In genomic region chr3:88717198-88717798, GRCm38 (mm10) we compare ENCODE assay signal across 8 mouse cellular contexts. TPM values are rescaled to one million over a fixed set of nuclear protein-coding genes. Genes with fewer than 3 reads are reported as not detected.
A peak's percentile ranks its signal among the peaks of the same experiment; 100 is the strongest.
DNase-seq lines count a peak whose midpoint lies in the region; ATAC-seq and TF ChIP-seq lines count a peak whose summit lies in the region.

No protein-coding gene starts in this region.

- peak overlapping the region; percentile 83 for H3K4me2 ChIP-seq in embryonic facial prominence, embryonic 14.5 days (ENCODE audit: low read depth, low read length)
- peak overlapping the region; percentile 86 for H3K4me2 ChIP-seq in hindbrain, embryonic 13.5 days
- H3K4me2 ChIP-seq in limb, embryonic 15.5 days, result peak overlapping the region; percentile 82
- peak overlapping the region; percentile 84 for H3K4me2 ChIP-seq in midbrain, embryonic 12.5 days (replicated peaks)

- DNase-seq in kidney, adult 2 months, result no peak
- DNase-seq in kidney, adult 18-20 months, result no peak
- DNase-seq in MN1 (ENCODE audit: low spot score), result peak; percentile 55
- DNase-seq in embryonic facial prominence, embryonic 14.5 days (ENCODE audit: low spot score), result peak; percentile 39

- H3K9me3 ChIP-seq in embryonic facial prominence, embryonic 14.5 days (ENCODE audit: control insufficient read depth, low read length), result no peaks in the 10 kb centered on the region
- H3K9me3 ChIP-seq in hindbrain, embryonic 13.5 days, result no peaks in the 10 kb centered on the region
- H3K9me3 ChIP-seq in limb, embryonic 15.5 days, result no peaks in the 10 kb centered on the region
- H3K9me3 ChIP-seq in midbrain, embryonic 12.5 days, result no peaks in the 10 kb centered on the region

- H3K4me1 ChIP-seq in kidney, adult 2 months (ENCODE audit: control insufficient read depth, insufficient read depth, low read length), result peaks cover 19% of the 10 kb centered on the region
- peaks cover 13% of the 10 kb centered on the region for H3K4me1 ChIP-seq in embryonic facial prominence, embryonic 14.5 days (ENCODE audit: control insufficient read depth, insufficient read depth, low read length)
- peaks cover 24% of the 10 kb centered on the region for H3K4me1 ChIP-seq in hindbrain, embryonic 13.5 days (replicated peaks)
- peaks cover 21% of the 10 kb centered on the region for H3K4me1 ChIP-seq in limb, embryonic 15.5 days
- H3K4me1 ChIP-seq in midbrain, embryonic 12.5 days, result peaks cover 18% of the 10 kb centered on the region

- H3K4me3 ChIP-seq in kidney, adult 2 months (ENCODE audit: insufficient read depth, low read depth, low read length), result peak overlapping the region; percentile 93
- H3K4me3 ChIP-seq in embryonic facial prominence, embryonic 14.5 days (ENCODE audit: low read depth, low read length), result peak overlapping the region; percentile 63
- H3K4me3 ChIP-seq in hindbrain, embryonic 13.5 days, result peak overlapping the region; percentile 75
- peak overlapping the region; percentile 75 for H3K4me3 ChIP-seq in limb, embryonic 15.5 days
- H3K4me3 ChIP-seq in midbrain, embryonic 12.5 days, result peak overlapping the region; percentile 85

- H3K27ac ChIP-seq in kidney, adult 2 months (ENCODE audit: insufficient read depth, low read depth, low read length), result peak overlapping the region; percentile 64
- H3K27ac ChIP-seq in embryonic facial prominence, embryonic 14.5 days (replicated peaks; ENCODE audit: low read depth, low read length), result peak overlapping the region; percentile 64
- peak overlapping the region; percentile 69 for H3K27ac ChIP-seq in hindbrain, embryonic 13.5 days
- peak overlapping the region; percentile 83 for H3K27ac ChIP-seq in limb, embryonic 15.5 days
- H3K27ac ChIP-seq in midbrain, embryonic 12.5 days (replicated peaks), result peak overlapping the region; percentile 46

- H3K9ac ChIP-seq in embryonic facial prominence, embryonic 14.5 days (ENCODE audit: low read depth, low read length), result peak overlapping the region; percentile 74
- peak overlapping the region; percentile 76 for H3K9ac ChIP-seq in hindbrain, embryonic 13.5 days
- H3K9ac ChIP-seq in limb, embryonic 15.5 days, result peak overlapping the region; percentile 57
- peak overlapping the region; percentile 69 for H3K9ac ChIP-seq in midbrain, embryonic 12.5 days (replicated peaks)

- peak; percentile 74 for ATAC-seq in embryonic facial prominence, embryonic 14.5 days (ENCODE audit: low read depth)
- ATAC-seq in hindbrain, embryonic 13.5 days (ENCODE audit: low FRiP score), result peak; percentile 67
- peak; percentile 64 for ATAC-seq in limb, embryonic 15.5 days (ENCODE audit: insufficient number of reproducible peaks, low FRiP score, low TSS enrichment, low read depth)
- ATAC-seq in midbrain, embryonic 12.5 days (ENCODE audit: low FRiP score, low read depth), result peak; percentile 76
- no peak for ATAC-seq in activated CD4-positive, CD25-positive, alpha-beta regulatory T cell, adult 4 months

- no peak for TF ChIP-seq CTCF in kidney, adult 2 months (conservative IDR thresholded peaks at IDR 0.05; ENCODE audit: insufficient read depth, insufficient read length, low read depth, low read length)

- H3K36me3 ChIP-seq in kidney, adult 2 months (ENCODE audit: control insufficient read depth, insufficient read depth, low read length), result peaks cover 5% of the 10 kb centered on the region
- peaks cover 54% of the 10 kb centered on the region for H3K36me3 ChIP-seq in embryonic facial prominence, embryonic 14.5 days (ENCODE audit: control insufficient read depth, insufficient read depth, low read length)
- peaks cover 43% of the 10 kb centered on the region for H3K36me3 ChIP-seq in hindbrain, embryonic 13.5 days
- H3K36me3 ChIP-seq in limb, embryonic 15.5 days, result peaks cover 47% of the 10 kb centered on the region
- peaks cover 34% of the 10 kb centered on the region for H3K36me3 ChIP-seq in midbrain, embryonic 12.5 days

- 1% methylated on average over 9 of the region's 9 CpGs for WGBS in kidney, adult 2 months
- WGBS in embryonic facial prominence, embryonic 14.5 days, result 11% methylated on average over 9 of the region's 9 CpGs
- 6% methylated on average over 9 of the region's 9 CpGs for WGBS in hindbrain, embryonic 13.5 days
- WGBS in limb, embryonic 15.5 days, result 9% methylated on average over 9 of the region's 9 CpGs
- 7% methylated on average over 9 of the region's 9 CpGs for WGBS in midbrain, embryonic 12.5 days

- no peaks in the 10 kb centered on the region for H3K27me3 ChIP-seq in kidney, adult 2 months (replicated peaks; ENCODE audit: control insufficient read depth, insufficient read depth, low read length)
- H3K27me3 ChIP-seq in embryonic facial prominence, embryonic 14.5 days (replicated peaks; ENCODE audit: control insufficient read depth, insufficient read depth, low read length), result no peaks in the 10 kb centered on the region
- no peaks in the 10 kb centered on the region for H3K27me3 ChIP-seq in hindbrain, embryonic 13.5 days
- no peaks in the 10 kb centered on the region for H3K27me3 ChIP-seq in limb, embryonic 15.5 days
- H3K27me3 ChIP-seq in midbrain, embryonic 12.5 days, result no peaks in the 10 kb centered on the region

- no peak for TF ChIP-seq POLR2A in kidney, adult 2 months (IDR thresholded peaks at IDR 0.05; ENCODE audit: low read depth, low read length)

RNA-seq across cellular contexts. Expression of gene Rit1, which starts 0.7 kb away (rescaled TPM):
- 37.2 and 48.1 TPM in 2 replicates for polyA plus RNA-seq in kidney, adult 2 months (2012; rRNA removed)
- 60.9 and 62.9 TPM in 2 replicates for polyA plus RNA-seq in embryonic facial prominence, embryonic 14.5 days (2014; fragmentation: Nextera tagmentation; extraction: Ambion mirVana)
- polyA plus RNA-seq in hindbrain, embryonic 13.5 days (2015; fragmentation: Nextera tagmentation; extraction: Ambion mirVana), result 57.9 and 59.0 TPM in 2 replicates
- 65.7 and 65.8 TPM in 2 replicates for polyA plus RNA-seq in limb, embryonic 15.5 days (2015; fragmentation: Nextera tagmentation; extraction: Ambion mirVana)
- polyA plus RNA-seq in midbrain, embryonic 12.5 days (2016; fragmentation: Nextera tagmentation; extraction: Ambion mirVana), result 43.6 and 44.7 TPM in 2 replicates
- 10 to 100 TPM; 36.5 to 43.2 TPM for polyA plus RNA-seq in activated CD4-positive, CD25-positive, alpha-beta regulatory T cell, adult 4 months (2017; shearing (Covaris generic))

RNA-seq across cellular contexts. Expression of gene Khdc4, which starts 31.7 kb away (rescaled TPM):
- polyA plus RNA-seq in kidney, adult 2 months (2012; rRNA removed), result 41.2 and 45.6 TPM in 2 replicates
- 66.4 and 70.3 TPM in 2 replicates for polyA plus RNA-seq in embryonic facial prominence, embryonic 14.5 days (2014; fragmentation: Nextera tagmentation; extraction: Ambion mirVana)
- 97.7 and 99.4 TPM in 2 replicates for polyA plus RNA-seq in hindbrain, embryonic 13.5 days (2015; fragmentation: Nextera tagmentation; extraction: Ambion mirVana)
- polyA plus RNA-seq in limb, embryonic 15.5 days (2015; fragmentation: Nextera tagmentation; extraction: Ambion mirVana), result 77.9 and 86.7 TPM in 2 replicates
- polyA plus RNA-seq in midbrain, embryonic 12.5 days (2016; fragmentation: Nextera tagmentation; extraction: Ambion mirVana), result 122 and 123 TPM in 2 replicates
- polyA plus RNA-seq in activated CD4-positive, CD25-positive, alpha-beta regulatory T cell, adult 4 months (2017; shearing (Covaris generic)), result 10 to 100 TPM; 43.2 to 46.4 TPM

RNA-seq across cellular contexts. Expression of gene Syt11, which starts 57.7 kb away (rescaled TPM):
- polyA plus RNA-seq in kidney, adult 2 months (2012; rRNA removed), result 7.3 and 8.2 TPM in 2 replicates
- polyA plus RNA-seq in embryonic facial prominence, embryonic 14.5 days (2014; fragmentation: Nextera tagmentation; extraction: Ambion mirVana), result 25.8 and 30.9 TPM in 2 replicates
- polyA plus RNA-seq in hindbrain, embryonic 13.5 days (2015; fragmentation: Nextera tagmentation; extraction: Ambion mirVana), result 212 and 215 TPM in 2 replicates
- 16.9 and 17.5 TPM in 2 replicates for polyA plus RNA-seq in limb, embryonic 15.5 days (2015; fragmentation: Nextera tagmentation; extraction: Ambion mirVana)
- polyA plus RNA-seq in midbrain, embryonic 12.5 days (2016; fragmentation: Nextera tagmentation; extraction: Ambion mirVana), result 200 and 205 TPM in 2 replicates
- 100 to 1,000 TPM in 1 of 2 experiments, 10 to 100 TPM in 1; 95.9 to 102 TPM for polyA plus RNA-seq in activated CD4-positive, CD25-positive, alpha-beta regulatory T cell, adult 4 months (2017; shearing (Covaris generic))

Comparison
In these comparisons a context has a peak if more than half of its experiments do, and no peak if none do; other contexts are left out.
1. DNase-seq: peak in MN1 (single experiment) and embryonic facial prominence, embryonic 14.5 days (single experiment); none in kidney, adult 2 months (single experiment) and kidney, adult 18-20 months (single experiment).
2. Peak in every context shown above with its lines, with median percentiles within 50 percentile points of each other: H3K27ac ChIP-seq, H3K4me3 ChIP-seq, H3K4me2 ChIP-seq and H3K9ac ChIP-seq.